16 mouse cellular contexts compared by ENCODE assay signal in genomic region chr16:93817371-93817770, GRCm38 (mm10). TPM values are rescaled to one million over a fixed set of nuclear protein-coding genes. Genes with fewer than 3 reads are reported as not detected.
A peak's percentile ranks its signal among the peaks of the same experiment; 100 is the strongest.
DNase-seq lines count a peak whose midpoint lies in the region; ATAC-seq and TF ChIP-seq lines count a peak whose summit lies in the region.
"Had no signal": no experiment of that assay in that cellular context is flagged by ENCODE, and none has a peak within 500 bp of the region (broad histone marks: within the 10 kb centered on the region; RNA-seq: fewer than 3 reads in every experiment).

No protein-coding gene starts in this region.

- no peak for TF ChIP-seq CTCF in bone marrow macrophage, adult 2 months (IDR thresholded peaks at IDR 0.05; ENCODE audit: low read depth, low read length)

- H3K36me3 ChIP-seq in erythroblast, embryonic 14.5 days (ENCODE audit: control insufficient read depth): peaks cover 6% of the 10 kb centered on the region
- H3K36me3 ChIP-seq in liver, embryonic 11.5 days (ENCODE audit: control insufficient read depth, insufficient read depth, low read length): no peaks in the 10 kb centered on the region; the same call in 1 of the 2 replicates
- H3K36me3 ChIP-seq in forebrain, embryonic 16.5 days (ENCODE audit: control insufficient read depth, insufficient read depth): 0 out of 2 replicates have a peak, but pooled peaks cover 2% of the 10 kb centered on the region

- H3K9me3 ChIP-seq in erythroblast, embryonic 14.5 days (ENCODE audit: control insufficient read depth, low read length): peaks cover 6% of the 10 kb centered on the region; the same call in 1 of the 2 replicates
- H3K9me3 ChIP-seq in liver, embryonic 11.5 days (ENCODE audit: control insufficient read depth, low read length): no peaks in the 10 kb centered on the region
- no peaks in the 10 kb centered on the region for H3K9me3 ChIP-seq in forebrain, embryonic 16.5 days (ENCODE audit: control insufficient read depth, low read length)
- H3K9me3 ChIP-seq: midbrain, embryonic 15.5 days had no signal

- no peak overlapping the region for H3K27ac ChIP-seq in liver, embryonic 11.5 days (ENCODE audit: low read depth, low read length)
- H3K27ac ChIP-seq in bone marrow macrophage, adult 2 months (ENCODE audit: insufficient read depth, low read depth, low read length): peak overlapping the region; percentile 97
- H3K27ac ChIP-seq in forebrain, embryonic 16.5 days (ENCODE audit: low read length): no peak overlapping the region
- H3K27ac ChIP-seq: midbrain, embryonic 15.5 days had no signal

- H3K4me1 ChIP-seq in erythroblast, embryonic 14.5 days (ENCODE audit: control insufficient read depth): peaks cover 53% of the 10 kb centered on the region
- peaks cover 27% of the 10 kb centered on the region for H3K4me1 ChIP-seq in liver, embryonic 11.5 days (replicated peaks; ENCODE audit: control insufficient read depth, insufficient read depth, low read length)
- H3K4me1 ChIP-seq in bone marrow macrophage, adult 2 months (ENCODE audit: control insufficient read depth, insufficient read depth, low read length): peaks cover 45% of the 10 kb centered on the region
- 0 out of 2 replicates have a peak, but pooled peaks cover 4% of the 10 kb centered on the region for H3K4me1 ChIP-seq in forebrain, embryonic 16.5 days (replicated peaks; ENCODE audit: control insufficient read depth, insufficient read depth, low read length)
- H3K4me1 ChIP-seq: midbrain, embryonic 15.5 days had no signal

- peak overlapping the region; percentile 49; the same call in 1 of the 2 replicates for H3K4me2 ChIP-seq in liver, embryonic 11.5 days
- no peak overlapping the region for H3K4me2 ChIP-seq in forebrain, embryonic 16.5 days (ENCODE audit: low read length)
- H3K4me2 ChIP-seq: midbrain, embryonic 15.5 days had no signal

- H3K9ac ChIP-seq in liver, embryonic 11.5 days (ENCODE audit: low read depth, low read length): no peak overlapping the region
- H3K9ac ChIP-seq in forebrain, embryonic 16.5 days (replicated peaks; ENCODE audit: low read depth, low read length): no peak overlapping the region
- H3K9ac ChIP-seq: heart, embryonic 12.5 days; midbrain, embryonic 15.5 days had no signal

- no peak for ATAC-seq in erythroblast, adult 5-6 weeks (replicated peaks; ENCODE audit: low FRiP score, poor library complexity, severe bottlenecking)
- ATAC-seq in liver, embryonic 11.5 days (replicated peaks; ENCODE audit: low FRiP score): no peak
- ATAC-seq in forebrain, embryonic 16.5 days: no peak
- ATAC-seq: midbrain, embryonic 15.5 days had no signal

- peak overlapping the region; percentile 65 for H3K4me3 ChIP-seq in erythroblast, embryonic 14.5 days (replicated peaks)
- H3K4me3 ChIP-seq in liver, embryonic 11.5 days (ENCODE audit: low read depth, low read length): no peak overlapping the region
- no peak overlapping the region for H3K4me3 ChIP-seq in bone marrow macrophage, adult 2 months (ENCODE audit: insufficient read depth, low read length)
- H3K4me3 ChIP-seq in forebrain, embryonic 16.5 days (replicated peaks; ENCODE audit: low read length): no peak overlapping the region
- H3K4me3 ChIP-seq: heart, embryonic 12.5 days; midbrain, embryonic 15.5 days had no signal

- WGBS in liver, embryonic 11.5 days: 84% methylated on average over 5 of the region's 5 CpGs
- 86% methylated on average over 5 of the region's 5 CpGs for WGBS in forebrain, embryonic 16.5 days

- DNase-seq in liver, embryonic 11.5 days (ENCODE audit: low spot score): no peak
- DNase-seq in liver: no peak
- DNase-seq in naive thymus-derived CD4-positive, alpha-beta T cell, adult 2 months (ENCODE audit: low read depth): peak; percentile 31
- DNase-seq in adrenal gland, postnatal 14 days: no peak
- DNase-seq: adrenal gland, postnatal 25 days; cerebellum, adult 9-11 months; gastrocnemius, postnatal 14 days; kidney, adult 11 months; kidney, postnatal 14 days; right cerebral cortex, postnatal 25 days had no signal

- TF ChIP-seq POLR2A in bone marrow macrophage, adult 2 months (IDR thresholded peaks at IDR 0.05; ENCODE audit: borderline replicate concordance, low read depth, low read length): no peak

- H3K27me3 ChIP-seq in erythroblast, embryonic 14.5 days (ENCODE audit: control insufficient read depth): no peaks in the 10 kb centered on the region
- no peaks in the 10 kb centered on the region for H3K27me3 ChIP-seq in liver, embryonic 11.5 days (replicated peaks; ENCODE audit: control insufficient read depth, insufficient read depth, low read length)
- no peaks in the 10 kb centered on the region for H3K27me3 ChIP-seq in forebrain, embryonic 16.5 days (replicated peaks; ENCODE audit: control insufficient read depth, insufficient read depth, low read length)
- H3K27me3 ChIP-seq: heart, embryonic 12.5 days; midbrain, embryonic 15.5 days had no signal

RNA-seq across cellular contexts. Expression of gene Morc3, which starts 14.6 kb away (rescaled TPM):
- 0.24 and 1.2 TPM in 2 replicates for polyA plus RNA-seq in erythroblast, embryonic 14.5 days (2012)
- 25.7 and 32.3 TPM in 2 replicates for total RNA-seq in erythroblast, adult 5-6 weeks (2015; ENCODE audit: low replicate concordance)
- total RNA-seq in erythroblast, adult 5-6 weeks (2017; ENCODE audit: low replicate concordance): 55.5 and 63.2 TPM in 2 replicates
- 37.0 and 37.6 TPM in 2 replicates for polyA plus RNA-seq in liver, embryonic 11.5 days (2014; fragmentation: Nextera tagmentation; extraction: Ambion mirVana)
- 87.4 and 88.3 TPM in 2 replicates for polyA plus RNA-seq in bone marrow macrophage, adult 2 months (2012; ENCODE audit: insufficient read depth, insufficient read length, missing spikeins)
- total RNA-seq in adrenal gland, postnatal 14 days (2021): 33.6 and 43.6 TPM in 2 replicates
- 38.2 and 39.7 TPM in 2 replicates for polyA plus RNA-seq in forebrain, embryonic 16.5 days (2015; fragmentation: Nextera tagmentation; extraction: Ambion mirVana)

Comparison
In these comparisons a context has a peak if more than half of its experiments do, and no peak if none do; other contexts are left out.
1. RNA of gene Morc3, which starts 14.6 kb away (polyA plus RNA-seq): 87.4 to 88.3 TPM in bone marrow macrophage, adult 2 months, 38.2 to 39.7 TPM in forebrain, embryonic 16.5 days and 37.0 to 37.6 TPM in liver, embryonic 11.5 days; 0.24 to 1.2 TPM in erythroblast, embryonic 14.5 days; every median in the first group is over 10 times any median in the second.